Mouse (Mus musculus): Measurements from ENCODE around the gene Depdc1b. TPM values are rescaled to one million over a fixed set of nuclear protein-coding genes. Genes with fewer than 3 reads are reported as not detected.
A peak's percentile ranks its signal among the peaks of the same experiment; 100 is the strongest.

The Depdc1b gene
- total and polyA plus RNA-seq, 3 experiments = 21.2 to 25.3 TPM; not detected in 1

GRCm38 (mm10) chr13:108315702-108316486 is at the start of gene Depdc1b (continued):
- TF ChIP-seq BHLHE40 (IDR thresholded peaks at IDR 0.05; ENCODE audit: borderline replicate concordance, low read depth, low read length) = peak; percentile 72
- peak; percentile 80; the same call in 1 of the 2 replicates for TF ChIP-seq POLR2AphosphoS2 (IDR thresholded peaks at IDR 0.05; ENCODE audit: low read length)
- TF ChIP-seq E2F4 (IDR thresholded peaks at IDR 0.05; ENCODE audit: borderline replicate concordance, low read depth, low read length) = no peak; the same call in 1 of the 2 replicates
- peak; percentile 100 for TF ChIP-seq EP300 (IDR thresholded peaks at IDR 0.05; ENCODE audit: low read depth in 1 of 2, low read length in 2 of 2)
- no peak for TF ChIP-seq ZC3H11A (IDR thresholded peaks at IDR 0.05; ENCODE audit: low read depth, low read length)

- Histone ChIP-seq H3K27ac (ENCODE audit: control insufficient read depth, low read depth, low read length) (no peak overlapping the region), H3K9me3 (replicated peaks; ENCODE audit: insufficient read depth, low read length) (no peaks in the 10 kb centered on the region), H3K36me3 (ENCODE audit: control insufficient read depth in 1 of 2, insufficient read depth in 2 of 2, low read length in 2 of 2) (peaks cover 0 to 3% of the 10 kb centered on the region in 2 experiments; a peak in 2 of 4 replicates), H3K9ac (ENCODE audit: control insufficient read depth, low read depth, low read length, poor library complexity, severe bottlenecking) (no peak overlapping the region), H3K79me2 (ENCODE audit: control insufficient read depth, insufficient read depth, low read length, poor library complexity) (no peaks in the 10 kb centered on the region), H3K4me1 (ENCODE audit: control insufficient read depth in 1 of 2, insufficient read depth in 2 of 2, low read length in 2 of 2) (peaks cover 3 to 5% of the 10 kb centered on the region in 2 experiments; a peak in 2 of 4 replicates), H3K4me3 (ENCODE audit: control insufficient read depth in 1 of 2, insufficient read depth in 1 of 2, low read depth in 2 of 2, low read length in 2 of 2) (no peak overlapping the region), H3K27me3 (ENCODE audit: control insufficient read depth in 1 of 2, insufficient read depth in 2 of 2, low read length in 2 of 2) (peaks cover 2 to 7% of the 10 kb centered on the region in 2 experiments; a peak in 3 of 4 replicates)
- TF ChIP-seq USF2 (IDR thresholded peaks at IDR 0.05; ENCODE audit: borderline replicate concordance in 1 of 2, insufficient read depth in 1 of 2, low read depth in 1 of 2, low read length in 2 of 2) (no peak), MYC (IDR thresholded peaks at IDR 0.05; ENCODE audit: low read depth, low read length) (no peak), TCF12 (IDR thresholded peaks at IDR 0.05; ENCODE audit: low read depth, low read length) (no peak), RCOR1 (IDR thresholded peaks at IDR 0.05; ENCODE audit: low read depth, low read length) (no peak), POLR2AphosphoS2 (IDR thresholded peaks at IDR 0.05; ENCODE audit: low read length) (no peak), MAZ (IDR thresholded peaks at IDR 0.05; ENCODE audit: low read depth, low read length) (no peak), KAT2A (conservative IDR thresholded peaks at IDR 0.05; ENCODE audit: low read depth, low read length) (no peak), USF1 (IDR thresholded peaks at IDR 0.05; ENCODE audit: low read depth, low read length) (no peak), ZNF384 (IDR thresholded peaks at IDR 0.05; ENCODE audit: low read depth, low read length) (no peak), CHD2 (IDR thresholded peaks at IDR 0.05; ENCODE audit: low read length) (no peak), ZMIZ1 (IDR thresholded peaks at IDR 0.05; ENCODE audit: low read depth, low read length) (no peak), MYB (IDR thresholded peaks at IDR 0.05; ENCODE audit: low read depth, low read length) (no peak), TBP (IDR thresholded peaks at IDR 0.05; ENCODE audit: low read depth, low read length) (no peak), ZKSCAN1 (IDR thresholded peaks at IDR 0.05; ENCODE audit: low read depth, low read length) (no peak)
- DNase-seq (ENCODE audit: low read depth, low spot score) = no peak
These were observed 48.1 kb upstream of the Depdc1b start for GRCm38 (mm10) chr13:108267841-108268634.

Measured in MEL (cell line).